Mouse (Mus musculus) liver (tissue): ENCODE results near the gene Trmt112.

Experiments used
- DNase-seq: peaks from one replicate; pipeline ENCODE4 v3.0.0-alpha.2; 2020; ENCODE audit warnings: mixed read lengths

Trmt112 gene

GRCm38 (mm10) chr19:6950613-6951153 lies 41.2 kb downstream of the Trmt112 start:
- peak; percentile 64 for DNase-seq

DNA sequence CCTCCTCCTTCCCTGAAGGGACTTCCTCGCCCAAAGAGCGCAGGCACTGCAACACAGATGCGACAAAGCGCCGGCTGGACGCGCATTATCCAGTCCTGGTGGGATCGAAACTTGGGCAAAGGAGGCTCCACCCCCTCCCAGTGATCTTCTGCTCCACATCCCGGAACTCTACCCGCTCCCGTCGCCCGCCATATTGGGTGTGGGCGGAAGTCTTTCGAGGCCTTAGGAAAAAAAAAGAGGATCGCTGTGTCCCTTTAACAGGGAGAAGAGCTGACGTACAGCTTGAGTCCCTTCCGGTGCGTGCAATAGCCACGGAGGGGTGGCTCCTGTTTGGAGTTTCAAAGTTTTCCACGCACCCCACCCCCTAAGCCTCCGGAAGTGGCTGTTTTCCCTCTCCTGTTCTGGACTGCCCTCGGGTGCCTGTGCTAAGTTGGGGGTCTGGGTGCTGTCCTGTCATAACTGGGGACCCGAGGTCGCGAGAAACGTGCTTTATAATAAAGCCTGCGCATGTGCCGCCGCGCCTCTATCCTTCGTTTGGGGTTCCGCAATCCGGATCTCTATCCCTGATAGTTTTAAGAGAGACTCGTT lies 42.0 kb downstream of the Trmt112 start:
- peak; percentile 90 for DNase-seq

DNA sequence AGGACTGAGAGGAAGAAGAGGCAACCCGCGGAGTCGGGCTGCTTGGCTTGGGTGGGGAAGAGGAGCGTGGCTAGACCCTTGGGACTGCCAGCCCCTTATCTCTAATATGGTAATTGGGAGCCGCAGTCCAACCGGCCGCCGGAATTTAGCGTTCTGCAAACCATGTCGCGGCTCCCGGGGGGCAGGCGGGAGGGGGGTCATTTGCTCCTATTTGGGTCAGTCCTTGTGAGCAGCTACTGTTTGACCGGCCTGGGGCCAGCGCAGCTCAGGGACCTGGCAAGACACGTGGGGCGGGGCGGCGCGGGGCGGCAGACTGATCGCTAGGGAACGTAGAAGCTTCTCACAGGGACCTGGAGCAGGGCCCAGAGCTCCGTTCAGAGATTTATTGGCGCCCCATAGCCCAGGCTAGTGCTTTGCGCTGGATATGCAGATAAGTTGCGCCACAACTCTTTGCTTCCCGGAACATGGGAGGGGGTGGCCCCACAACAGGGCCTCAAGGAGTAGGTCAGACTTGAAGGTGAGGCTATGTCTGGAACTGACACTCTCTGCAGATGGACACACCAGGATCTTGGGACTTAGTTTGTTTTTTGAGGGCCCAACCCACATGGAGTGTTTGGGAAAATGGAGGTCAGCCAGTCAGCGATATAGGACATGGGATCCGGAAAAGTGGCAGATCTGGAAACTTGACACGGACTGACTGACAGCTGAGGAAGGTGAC lies 42.7 kb downstream of the Trmt112 start:
- peak; percentile 70 for DNase-seq

- peak; percentile 41 for DNase-seq
Observed at GRCm38 (mm10) chr19:6952712-6953037, 43.2 kb downstream of the Trmt112 start.

GRCm38 (mm10) chr19:6954046-6954445 lies 44.5 kb downstream of the Trmt112 start:
- DNase-seq, result no peak

- DNase-seq, result no peak
Observed at GRCm38 (mm10) chr19:6955424-6955823, 45.9 kb downstream of the Trmt112 start.

GRCm38 (mm10) chr19:6956461-6956860 lies 47.0 kb downstream of the Trmt112 start:
- DNase-seq, result no peak
